Mouse (Mus musculus) lung, embryonic 15.5 days (tissue): ENCODE measurements around the gene Emg1. TPM values are rescaled to one million over a fixed set of nuclear protein-coding genes. Genes with fewer than 3 reads are reported as not detected.

Experiments
- ATAC-seq: fragments of 200-750 bp; cut with Nextera tagmentation; 2 replicates; pipeline ENCODE4 v1.8.0; 2017; ENCODE audit warnings: moderate number of reproducible peaks, borderline replicate concordance; ENCODE audit not compliant: low FRiP score, low TSS enrichment; ENCODE audit errors: extremely low read depth
- H3K27ac ChIP-seq: fragments of 300-500 bp; sonication (generic); 2 replicates; pipeline ENCODE4 v1.5.1; 2015; ENCODE audit warnings: moderate library complexity, mild to moderate bottlenecking, inconsistent platforms
- H3K27me3 ChIP-seq: fragments of 300-500 bp; sonication (generic); 2 replicates; pipeline ENCODE4 v1.6.1; 2015; ENCODE audit warnings: inconsistent platforms
- H3K36me3 ChIP-seq: fragments of 300-500 bp; sonication (generic); 2 replicates; pipeline ENCODE4 v1.6.1; 2015; ENCODE audit warnings: inconsistent platforms
- H3K4me1 ChIP-seq: fragments of 300-500 bp; sonication (generic); 2 replicates; pipeline ENCODE4 v1.6.1; 2015; ENCODE audit warnings: inconsistent platforms
- H3K4me2 ChIP-seq: fragments of 300-500 bp; sonication (generic); 2 replicates; pipeline ENCODE4 v1.6.1; 2015; ENCODE audit warnings: inconsistent platforms, mild to moderate bottlenecking, moderate library complexity
- H3K4me3 ChIP-seq: fragments of 300-500 bp; sonication (generic); 2 replicates; pipeline ENCODE4 v1.5.1; 2015; ENCODE audit warnings: mild to moderate bottlenecking, inconsistent platforms
- H3K9ac ChIP-seq: fragments of 300-500 bp; sonication (generic); 2 replicates; pipeline ENCODE4 v1.6.1; 2015; ENCODE audit warnings: inconsistent platforms
- H3K9me3 ChIP-seq: fragments of 300-500 bp; sonication (generic); 2 replicates; pipeline ENCODE4 v1.6.1; 2016; ENCODE audit warnings: inconsistent platforms
- WGBS: fragments of 180-500 bp; shearing (Covaris S2); methylation state at CpG from one replicate; pipeline ENCODE4 v1.1.7; 2015; 5-methylcytosine and 5-hydroxymethylcytosine counted together
- polyA plus RNA-seq: library from polyadenylated mRNA; unstranded; fragments of >200 nt; fragmentation: Nextera tagmentation; extraction: Ambion mirVana; gene quantifications from 2 replicates; pipeline ENCODE4 v1.2.1, GENCODE M21; 2015

Gene Emg1
- polyA plus RNA-seq, 1 experiment from 2014 or later, result 199 TPM

GRCm38 (mm10) chr6:124746654-124747632, 35.0 kb upstream of the Emg1 start:
- H3K27ac ChIP-seq, result no peak overlapping the region
- ATAC-seq, result no peak
- peak overlapping the region; percentile 76; the same call in 1 of the 2 replicates for H3K9ac ChIP-seq
- peaks cover 19% of the 10 kb centered on the region for H3K4me1 ChIP-seq
- H3K27me3 ChIP-seq, result no peaks in the 10 kb centered on the region
- H3K36me3 ChIP-seq, result peaks cover 59% of the 10 kb centered on the region
- H3K9me3 ChIP-seq, result no peaks in the 10 kb centered on the region
- H3K4me3 ChIP-seq, result peak overlapping the region; percentile 46; the same call in 1 of the 2 replicates
- 80% methylated on average over 7 of the region's 7 CpGs for WGBS
- H3K4me2 ChIP-seq, result peak overlapping the region; percentile 93

GRCm38 (mm10) chr6:124746296-124746605, 34.3 kb upstream of the Emg1 start:
- H3K27ac ChIP-seq, result peak overlapping the region; percentile 86

GRCm38 (mm10) chr6:124745490-124746295, 33.7 kb upstream of the Emg1 start:
- Histone ChIP-seq H3K9ac (peak overlapping the region; percentile 76), H3K4me1 (peaks cover 24% of the 10 kb centered on the region), H3K36me3 (peaks cover 59% of the 10 kb centered on the region), H3K9me3 (no peaks in the 10 kb centered on the region), H3K4me2 (peak overlapping the region; percentile 93), H3K27ac (peak overlapping the region; percentile 86), H3K4me3 (peak overlapping the region; percentile 46), H3K27me3 (no peaks in the 10 kb centered on the region)
- 2% methylated on average over 85 of the region's 85 CpGs for WGBS
- peak; percentile 74 for ATAC-seq

More at GRCm38 (mm10) chr6:124746296-124746605, 34.3 kb upstream of the Emg1 start:
- Histone ChIP-seq H3K4me3 (peak overlapping the region; percentile 46), H3K4me1 (peaks cover 24% of the 10 kb centered on the region), H3K9me3 (no peaks in the 10 kb centered on the region), H3K4me2 (peak overlapping the region; percentile 93), H3K36me3 (peaks cover 59% of the 10 kb centered on the region), H3K9ac (peak overlapping the region; percentile 76), H3K27me3 (no peaks in the 10 kb centered on the region)
- 24% methylated on average over 8 of the region's 8 CpGs for WGBS
- ATAC-seq, result no peak

GRCm38 (mm10) chr6:124744755-124745321, 32.9 kb upstream of the Emg1 start:
- no peak overlapping the region for H3K9ac ChIP-seq
- no peaks in the 10 kb centered on the region for H3K9me3 ChIP-seq
- peak overlapping the region; percentile 54 for H3K27ac ChIP-seq
- peak overlapping the region; percentile 93 for H3K4me2 ChIP-seq
- no peaks in the 10 kb centered on the region for H3K27me3 ChIP-seq
- peaks cover 59% of the 10 kb centered on the region for H3K36me3 ChIP-seq
- peak overlapping the region; percentile 46 for H3K4me3 ChIP-seq
- ATAC-seq, result no peak
- 72% methylated on average over 26 of the region's 26 CpGs for WGBS
- peaks cover 28% of the 10 kb centered on the region for H3K4me1 ChIP-seq

GRCm38 (mm10) chr6:124743647-124744046, 31.7 kb upstream of the Emg1 start:
- H3K9me3 ChIP-seq, result no peaks in the 10 kb centered on the region
- ATAC-seq, result no peak
- H3K4me1 ChIP-seq, result peaks cover 40% of the 10 kb centered on the region
- H3K4me3 ChIP-seq, result no peak overlapping the region
- H3K4me2 ChIP-seq, result no peak overlapping the region
- H3K9ac ChIP-seq, result no peak overlapping the region
- peaks cover 49% of the 10 kb centered on the region for H3K36me3 ChIP-seq
- H3K27me3 ChIP-seq, result no peaks in the 10 kb centered on the region
- no peak overlapping the region for H3K27ac ChIP-seq
- WGBS, result 80% methylated on average over 8 of the region's 8 CpGs

GRCm38 (mm10) chr6:124742839-124743514, 31.0 kb upstream of the Emg1 start:
- H3K4me1 ChIP-seq, result peaks cover 45% of the 10 kb centered on the region
- 85% methylated on average over 15 of the region's 15 CpGs for WGBS

GRCm38 (mm10) chr6:124741842-124742241, 29.9 kb upstream of the Emg1 start:
- Histone ChIP-seq H3K9ac (peak overlapping the region; percentile 89), H3K36me3 (peaks cover 31% of the 10 kb centered on the region), H3K27ac (peak overlapping the region; percentile 99), H3K4me1 (peaks cover 44% of the 10 kb centered on the region), H3K27me3 (no peaks in the 10 kb centered on the region), H3K9me3 (no peaks in the 10 kb centered on the region), H3K4me2 (peak overlapping the region; percentile 84), H3K4me3 (peak overlapping the region; percentile 63)
- 62% methylated on average over 3 of the region's 3 CpGs for WGBS
- no peak for ATAC-seq

More at GRCm38 (mm10) chr6:124742839-124743514, 31.0 kb upstream of the Emg1 start:
- H3K4me3 ChIP-seq, result no peak overlapping the region
- no peak overlapping the region for H3K27ac ChIP-seq
- H3K4me2 ChIP-seq, result no peak overlapping the region
- no peaks in the 10 kb centered on the region for H3K27me3 ChIP-seq
- peaks cover 42% of the 10 kb centered on the region for H3K36me3 ChIP-seq
- no peaks in the 10 kb centered on the region for H3K9me3 ChIP-seq
- ATAC-seq, result no peak
- H3K9ac ChIP-seq, result no peak overlapping the region

GRCm38 (mm10) chr6:124740888-124741761, 29.1 kb upstream of the Emg1 start, which contains the start of gene Grcc10:
Gene Grcc10, minus strand, starts transcription at chr6:124741374.
- ATAC-seq, result peak; percentile 86
- Histone ChIP-seq H3K4me1 (peaks cover 37% of the 10 kb centered on the region), H3K4me3 (peak within 1 kb of the TSS; percentile 63), H3K4me2 (peak within 1 kb of the TSS; percentile 84), H3K27ac (peak within 1 kb of the TSS; percentile 99), H3K36me3 (peaks cover 27% of the 10 kb centered on the region), H3K9ac (peak within 1 kb of the TSS; percentile 89), H3K9me3 (no peaks in the 10 kb centered on the region), H3K27me3 (no peaks in the 10 kb centered on the region)
- WGBS, result 0% methylated on average over 41 of the region's 41 CpGs

- Histone ChIP-seq H3K9me3 (no peaks in the 10 kb centered on the region), H3K4me1 (peaks cover 34% of the 10 kb centered on the region), H3K4me3 (peak overlapping the region; percentile 63), H3K36me3 (peaks cover 27% of the 10 kb centered on the region), H3K27ac (peak overlapping the region; percentile 99), H3K4me2 (peak overlapping the region; percentile 84), H3K27me3 (no peaks in the 10 kb centered on the region), H3K9ac (peak overlapping the region; percentile 89)
- 0% methylated on average over 29 of the region's 29 CpGs for WGBS
- peak; percentile 8 for ATAC-seq
Observed at GRCm38 (mm10) chr6:124740211-124740887, 28.4 kb upstream of the Emg1 start.

GRCm38 (mm10) chr6:124739231-124739796, 27.3 kb upstream of the Emg1 start:
- H3K4me1 ChIP-seq, result peaks cover 31% of the 10 kb centered on the region
- H3K9me3 ChIP-seq, result no peaks in the 10 kb centered on the region
- WGBS, result 81% methylated on average over 10 of the region's 10 CpGs
- peak overlapping the region; percentile 16; the same call in 1 of the 2 replicates for H3K9ac ChIP-seq
- ATAC-seq, result no peak
- peak overlapping the region; percentile 84; the same call in 1 of the 2 replicates for H3K4me2 ChIP-seq
- peaks cover 18% of the 10 kb centered on the region for H3K36me3 ChIP-seq
- H3K4me3 ChIP-seq, result no peak overlapping the region
- H3K27me3 ChIP-seq, result no peaks in the 10 kb centered on the region
- peak overlapping the region; percentile 99 for H3K27ac ChIP-seq
